Mouse (Mus musculus) heart, postnatal 10 days (tissue): Measurements from ENCODE around the gene Eipr1. TPM values are rescaled to one million over a fixed set of nuclear protein-coding genes. Genes with fewer than 3 reads are reported as not detected.
"Not testable (repeated sequence)": the region's sequence is repeated elsewhere in the genome, so short reads cannot be mapped to it uniquely, and the experiment has no call there.

Experiments
- DNase-seq, 2 experiments: peaks; one replicate each; pipeline ENCODE4 v3.0.0; 2021
- intact Hi-C: fragments of 180-260 bp; cut with DNase I; formaldehyde crosslinking; loops from one replicate; pipeline ENCODE4 v1.15.1; 2025
- total RNA-seq, 2 experiments: library from RNA; stranded (reverse); gene quantifications; 2 replicates each; pipeline ENCODE4 v1.2.3; 2021

Gene Eipr1
- 10 to 100 TPM in 1 of 2 experiments, 1 to 10 TPM in 1; 9.8 to 11.2 TPM for total RNA-seq

GRCm38 (mm10) chr12:28751508-28752263, at the start of gene Eipr1:
Gene Eipr1, plus strand, starts transcription at chr12:28751803.
- intact Hi-C loops, result no loop called here

GRCm38 (mm10) chr12:28704381-28704780, 47.2 kb upstream of the Eipr1 start:
- intact Hi-C loops, result loop anchor here (5.0 to 10.0 kb wide), 3 partner anchors 78 to 920 kb away; no protein-coding TSS in a partner anchor
- DNase-seq, result peak in 1 of 2 experiments; percentile 17

More at GRCm38 (mm10) chr12:28751508-28752263, at the start of gene Eipr1:
- DNase-seq, result peak; percentile 93 to 94

- DNase-seq, result no peak
- intact Hi-C loops, result loop anchor here (10.0 kb wide), 1 partner anchor 920 kb away; no protein-coding TSS in a partner anchor
These were observed 46.4 kb upstream of the Eipr1 start for GRCm38 (mm10) chr12:28705204-28705603.

GRCm38 (mm10) chr12:28708154-28708553, 43.4 kb upstream of the Eipr1 start:
- intact Hi-C loops, result loop anchor here (10.0 kb wide), 1 partner anchor 917 kb away; no protein-coding TSS in a partner anchor
- no peak for DNase-seq

DNA sequence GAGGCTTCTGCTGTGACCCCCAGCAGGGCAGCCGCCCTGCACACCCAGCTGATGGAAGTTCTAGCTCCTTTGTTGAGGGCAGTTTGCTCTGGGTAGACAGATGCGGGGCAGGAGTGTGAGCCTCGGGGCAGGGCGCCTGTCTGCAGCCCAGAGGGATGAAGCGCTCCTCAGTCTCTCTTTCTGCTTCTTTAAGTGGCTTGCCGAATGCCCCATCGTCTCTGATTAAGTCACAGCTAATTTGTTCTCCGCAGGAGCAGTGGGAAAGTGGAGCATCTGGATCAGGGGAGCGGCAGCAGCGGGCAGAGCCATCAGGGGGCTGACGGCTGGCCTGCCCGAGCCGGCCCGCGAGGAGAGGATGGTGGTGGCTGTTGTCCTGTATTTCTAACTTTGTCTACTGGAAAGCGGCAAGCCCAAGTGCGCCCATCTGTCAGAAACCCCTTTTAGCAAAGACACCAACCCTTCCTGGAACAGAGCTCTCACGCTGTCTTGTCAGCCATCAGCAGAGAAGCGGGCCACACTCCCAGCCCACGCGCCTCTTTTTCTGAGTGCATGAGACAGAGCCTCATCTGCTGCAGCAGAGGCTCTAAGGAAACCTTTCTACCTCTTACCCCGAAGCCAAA, 40.9 kb upstream of the Eipr1 start:
- DNase-seq, result no peak
- intact Hi-C loops, result no loop called here

DNA sequence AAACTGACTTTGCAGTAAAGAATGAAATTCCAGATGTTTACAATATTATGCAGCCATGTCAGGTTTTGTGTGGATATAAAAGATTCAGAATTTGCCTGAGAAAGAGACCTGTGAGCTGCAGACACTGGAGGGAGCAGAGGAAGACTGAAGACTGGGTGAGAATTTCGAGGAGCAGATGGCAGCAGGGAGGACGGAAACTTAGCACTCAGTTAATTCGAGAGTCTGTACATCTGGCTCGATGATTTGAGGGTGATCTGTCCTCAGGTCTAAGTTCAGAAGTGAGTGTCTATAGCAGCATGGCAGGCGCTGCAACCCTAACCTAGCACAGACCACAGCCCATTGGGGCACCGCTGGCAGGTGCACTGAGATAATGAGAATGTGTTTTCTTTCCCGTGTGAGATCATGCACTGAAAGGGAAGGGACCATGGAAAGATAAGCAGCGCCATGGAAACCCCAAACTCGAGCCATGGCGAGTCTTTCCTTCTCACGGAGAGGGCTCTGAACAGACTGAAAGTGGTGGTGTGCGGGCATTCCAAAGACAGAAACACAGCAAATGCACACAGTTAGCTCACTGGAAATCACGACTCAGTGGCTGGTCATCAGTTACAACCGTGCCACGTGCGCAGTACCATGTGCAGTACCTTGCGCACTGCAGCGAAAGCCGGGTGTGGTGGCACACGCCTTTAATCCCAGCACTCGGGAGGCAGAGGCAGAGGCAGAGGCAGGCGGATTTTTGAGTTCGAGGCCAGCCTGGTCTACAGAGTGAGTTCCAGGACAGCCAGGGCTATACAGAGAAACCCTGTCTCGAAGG, 36.6 kb upstream of the Eipr1 start:
- intact Hi-C loops, result no loop called here
- DNase-seq, result no peak

DNA sequence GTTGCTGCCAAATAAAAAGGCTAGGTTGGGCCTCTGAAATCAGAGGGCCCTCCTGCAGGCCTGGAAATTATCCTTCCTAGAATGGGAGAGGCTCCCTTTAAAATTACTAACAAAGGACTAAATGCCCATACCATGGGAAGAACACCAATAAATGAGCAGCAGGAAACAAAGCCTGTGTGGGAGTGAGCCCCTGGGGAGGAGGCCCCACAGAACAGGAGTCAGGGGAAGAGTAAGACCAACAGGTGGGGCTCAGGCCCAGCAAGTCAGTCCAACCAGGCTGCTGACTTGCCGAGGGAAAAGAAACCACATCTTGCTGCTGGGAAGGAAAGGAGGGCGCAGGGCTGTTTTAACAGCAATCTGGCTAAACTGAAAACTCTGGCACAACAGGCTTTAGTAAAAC, 34.5 kb upstream of the Eipr1 start:
- DNase-seq, result no peak
- intact Hi-C loops, result no loop called here

DNA sequence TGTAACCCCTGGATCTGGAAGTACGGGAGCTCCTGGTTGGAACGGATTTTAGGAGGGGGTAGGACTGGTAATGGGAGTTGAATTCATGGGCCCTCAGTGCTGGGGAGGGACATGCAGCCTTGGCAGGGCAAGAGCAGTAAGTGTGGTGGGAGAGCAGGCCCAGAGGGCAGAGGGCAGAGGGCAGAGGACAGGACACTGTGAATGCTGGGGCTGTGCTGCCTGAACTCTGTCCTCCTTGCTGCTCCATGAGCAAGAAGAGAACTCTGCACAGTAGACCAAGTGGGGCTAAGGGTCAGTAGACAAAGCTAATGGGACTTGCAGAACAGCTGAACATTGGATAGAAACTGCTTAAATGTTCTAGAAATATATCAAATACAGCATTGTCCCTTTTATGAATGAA, 33.5 kb upstream of the Eipr1 start:
- intact Hi-C loops, result no loop called here
- no peak for DNase-seq

- no peak for DNase-seq
- intact Hi-C loops, result no loop called here
These were observed 27.2 kb upstream of the Eipr1 start for GRCm38 (mm10) chr12:28724366-28724765.

DNA sequence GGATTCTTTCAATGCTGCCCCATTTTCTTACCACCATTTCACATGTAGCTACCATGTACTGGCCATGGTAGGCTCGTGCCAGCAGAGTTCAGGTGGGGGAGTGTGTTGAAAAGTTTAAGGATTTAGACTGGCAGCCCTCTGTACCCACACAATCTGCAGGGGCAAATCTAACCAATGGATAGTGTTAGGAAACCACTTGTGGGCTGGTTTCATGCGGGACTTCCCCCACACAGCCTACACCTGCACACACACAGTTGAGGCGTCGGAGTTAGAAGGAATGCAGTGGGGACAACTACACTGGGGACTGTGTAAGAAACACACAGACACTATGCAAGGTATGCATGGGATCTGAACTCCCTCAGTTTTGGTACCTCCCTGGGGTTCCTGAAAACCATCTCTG, 25.4 kb upstream of the Eipr1 start:
- intact Hi-C loops, result no loop called here
- no peak for DNase-seq

DNA sequence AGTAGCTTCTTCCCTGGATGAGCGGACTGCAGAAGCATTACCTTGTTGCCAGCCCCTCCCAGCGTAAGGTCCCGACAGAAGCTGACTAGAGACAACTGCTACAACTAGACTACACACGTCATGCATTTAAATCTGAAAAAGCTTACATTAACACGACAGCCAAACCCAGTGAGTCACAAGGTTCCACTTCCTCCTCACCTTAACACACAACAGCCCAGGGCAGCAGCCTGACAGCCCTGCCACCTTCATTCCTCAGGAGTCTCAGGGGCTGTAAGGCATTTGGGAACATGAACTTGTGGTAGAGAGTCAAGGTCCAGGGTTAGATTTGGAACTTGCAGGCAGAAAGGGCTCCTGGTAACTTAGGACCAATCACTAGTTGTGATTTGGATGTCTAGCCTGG, 24.5 kb upstream of the Eipr1 start:
- intact Hi-C loops, result no loop called here
- DNase-seq, result no peak

GRCm38 (mm10) chr12:28732631-28733030, 19.0 kb upstream of the Eipr1 start:
- no peak for DNase-seq

GRCm38 (mm10) chr12:28733520-28734245, 17.9 kb upstream of the Eipr1 start:
- intact Hi-C loops, DNase-seq: not testable (repeated sequence)

More at GRCm38 (mm10) chr12:28732631-28733030, 19.0 kb upstream of the Eipr1 start:
- intact Hi-C loops, result no loop called here

DNA sequence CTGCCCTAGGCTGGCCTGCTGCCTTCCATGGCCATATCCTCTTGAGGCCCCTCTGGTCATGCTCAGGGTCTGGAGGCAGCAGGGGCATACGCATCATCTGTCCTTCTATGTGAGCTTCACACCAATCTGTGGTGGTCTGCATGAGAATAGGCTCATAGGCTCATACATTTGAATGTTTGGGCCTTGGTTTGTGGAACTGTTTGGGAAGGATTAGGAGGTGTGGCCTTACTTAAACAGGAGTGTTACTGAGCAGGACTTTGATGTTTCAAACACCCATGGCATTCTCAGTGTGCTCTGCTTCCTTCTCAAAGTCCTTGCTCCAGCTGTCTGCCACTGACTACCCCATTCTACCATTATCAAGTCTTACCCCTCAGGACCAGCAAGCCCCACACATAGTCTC, 17.3 kb upstream of the Eipr1 start:
- DNase-seq, result no peak
- intact Hi-C loops, result no loop called here

GRCm38 (mm10) chr12:28735293-28735692, 16.3 kb upstream of the Eipr1 start:
- DNase-seq, result no peak
- intact Hi-C loops, result no loop called here

GRCm38 (mm10) chr12:28743328-28743727, 8.3 kb upstream of the Eipr1 start:
- intact Hi-C loops, result no loop called here
- DNase-seq, result no peak

DNA sequence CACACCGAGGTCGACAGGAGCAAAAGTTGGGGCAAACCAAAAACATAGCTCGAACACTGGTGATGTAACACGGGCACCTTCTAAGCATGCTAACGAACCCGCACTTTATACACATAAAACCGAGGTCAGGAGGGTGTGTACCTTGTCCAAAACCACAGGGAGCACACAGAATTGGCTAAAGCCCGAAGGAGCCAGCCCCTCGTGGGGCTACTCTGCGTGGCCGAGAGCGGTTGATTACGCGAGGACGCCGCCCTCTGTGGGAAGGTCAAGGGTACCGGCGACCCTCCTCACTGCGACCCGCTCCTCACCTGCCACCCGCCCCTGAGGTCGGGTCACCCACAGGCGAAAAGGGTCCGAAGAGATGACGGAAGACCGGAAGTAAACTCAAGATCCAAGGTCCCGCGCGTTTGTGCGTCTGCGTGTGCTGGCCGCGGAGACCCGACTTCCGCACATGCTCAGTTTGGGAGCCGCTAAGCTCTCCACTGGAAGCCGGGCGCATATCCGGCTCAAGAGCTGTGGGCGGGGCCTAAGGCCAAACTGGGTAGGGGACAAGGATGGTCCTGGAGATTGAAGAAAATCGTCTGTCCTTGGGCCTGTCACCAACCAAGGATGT, 1.5 kb upstream of the Eipr1 start, which contains the start of gene Trappc12:
Gene Trappc12, minus strand, starts transcription at position 452 of the 613 bp plus-strand sequence.
- intact Hi-C loops, result no loop called here

GRCm38 (mm10) chr12:28750876-28751275, 727 bp upstream of the Eipr1 start:
- DNase-seq, result peak; percentile 2 to 5
- intact Hi-C loops, result no loop called here

More for the DNA sequence above, 1.5 kb upstream of the Eipr1 start, which contains the start of gene Trappc12:
- DNase-seq, result peak; percentile 92

DNA sequence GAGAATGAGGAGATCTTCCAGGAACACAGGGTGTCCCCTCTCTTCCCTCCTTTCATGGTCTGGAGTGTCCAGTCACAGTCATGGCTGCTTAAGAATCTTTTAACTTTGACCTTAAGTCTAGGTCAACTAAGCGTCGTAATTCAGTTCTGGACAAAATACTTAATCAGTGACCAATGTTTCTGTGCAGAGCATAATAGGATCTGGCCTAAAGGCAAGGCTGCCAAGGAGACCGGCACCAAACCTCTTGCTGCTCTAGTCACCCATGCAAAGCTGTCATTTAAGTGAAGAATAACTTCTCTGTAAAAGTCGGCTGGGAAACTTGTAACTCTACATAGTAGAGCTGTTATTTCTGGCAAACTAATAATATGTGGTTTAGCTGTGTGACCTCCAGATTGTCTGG, 4.4 kb downstream of the Eipr1 start:
- intact Hi-C loops, result no loop called here

DNA sequence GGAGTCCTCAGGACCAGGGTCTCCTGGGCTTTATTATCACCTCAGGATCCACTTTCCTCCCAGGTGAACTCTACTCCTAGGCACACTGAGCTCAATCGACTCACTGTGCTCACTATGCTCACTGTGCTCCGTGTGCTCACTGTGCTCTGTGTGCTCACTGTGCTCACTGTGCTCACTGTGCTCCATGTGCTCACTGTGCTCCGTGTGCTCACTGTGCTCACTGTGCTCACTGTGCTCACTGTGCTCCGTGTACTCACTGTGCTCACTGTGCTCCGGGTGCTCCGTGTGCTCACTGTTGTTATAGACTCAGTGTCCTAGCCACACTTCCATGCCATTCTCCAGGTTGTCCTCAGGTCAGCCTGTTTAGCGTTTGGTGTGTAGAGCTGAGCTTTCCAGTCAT, 18.4 kb downstream of the Eipr1 start:
- DNase-seq, result no peak
- intact Hi-C loops, result no loop called here

More for the DNA sequence above, 4.4 kb downstream of the Eipr1 start:
- no peak for DNase-seq
